Mouse (Mus musculus) midbrain, embryonic 13.5 days (tissue): ENCODE data around the gene Tmc3. TPM values are rescaled to one million over a fixed set of nuclear protein-coding genes. Genes with fewer than 3 reads are reported as not detected.

Experiments
- ATAC-seq: fragments of 200-750 bp; cut with Nextera tagmentation; 2 replicates; pipeline ENCODE4 v1.8.0; 2017; ENCODE audit warnings: mild to moderate bottlenecking, moderate TSS enrichment, moderate library complexity
- H3K27ac ChIP-seq: fragments of 300-500 bp; sonication (generic); 2 replicates; pipeline ENCODE4 v1.5.1; 2015; ENCODE audit warnings: inconsistent platforms, mild to moderate bottlenecking, moderate library complexity
- H3K27me3 ChIP-seq: fragments of 300-500 bp; sonication (generic); 2 replicates; pipeline ENCODE4 v1.6.1; 2015; ENCODE audit warnings: mild to moderate bottlenecking, inconsistent platforms
- H3K36me3 ChIP-seq: fragments of 300-500 bp; sonication (generic); 2 replicates; pipeline ENCODE4 v1.6.1; 2015; ENCODE audit warnings: mild to moderate bottlenecking, inconsistent platforms
- H3K4me1 ChIP-seq: fragments of 300-500 bp; sonication (generic); replicated peaks from 2 replicates; pipeline ENCODE4 v1.6.1; 2015; ENCODE audit warnings: inconsistent platforms
- H3K4me2 ChIP-seq: fragments of 300-500 bp; sonication (generic); replicated peaks from 2 replicates; pipeline ENCODE4 v1.6.1; 2015; ENCODE audit warnings: moderate library complexity, mild to moderate bottlenecking, inconsistent platforms
- H3K4me3 ChIP-seq: fragments of 300-500 bp; sonication (generic); replicated peaks from 2 replicates; pipeline ENCODE4 v1.5.1; 2015; ENCODE audit warnings: mild to moderate bottlenecking, inconsistent platforms
- H3K9ac ChIP-seq: fragments of 300-500 bp; sonication (generic); replicated peaks from 2 replicates; pipeline ENCODE4 v1.6.1; 2015; ENCODE audit warnings: mild to moderate bottlenecking, inconsistent platforms
- H3K9me3 ChIP-seq: fragments of 300-500 bp; sonication (generic); 2 replicates; pipeline ENCODE4 v1.6.1; 2016; ENCODE audit warnings: mild to moderate bottlenecking, inconsistent platforms
- WGBS: fragments of 180-500 bp; shearing (Covaris S2); methylation state at CpG from one replicate; pipeline ENCODE4 v1.1.7; 2015; 5-methylcytosine and 5-hydroxymethylcytosine counted together
- polyA plus RNA-seq: library from polyadenylated mRNA; unstranded; fragments of >200 nt; fragmentation: Nextera tagmentation; extraction: Ambion mirVana; gene quantifications from 2 replicates; pipeline ENCODE4 v1.2.1, GENCODE M21; 2015

Tmc3 gene
- polyA plus RNA-seq, 1 experiment from 2014 or later: 0.40 TPM

DNA sequence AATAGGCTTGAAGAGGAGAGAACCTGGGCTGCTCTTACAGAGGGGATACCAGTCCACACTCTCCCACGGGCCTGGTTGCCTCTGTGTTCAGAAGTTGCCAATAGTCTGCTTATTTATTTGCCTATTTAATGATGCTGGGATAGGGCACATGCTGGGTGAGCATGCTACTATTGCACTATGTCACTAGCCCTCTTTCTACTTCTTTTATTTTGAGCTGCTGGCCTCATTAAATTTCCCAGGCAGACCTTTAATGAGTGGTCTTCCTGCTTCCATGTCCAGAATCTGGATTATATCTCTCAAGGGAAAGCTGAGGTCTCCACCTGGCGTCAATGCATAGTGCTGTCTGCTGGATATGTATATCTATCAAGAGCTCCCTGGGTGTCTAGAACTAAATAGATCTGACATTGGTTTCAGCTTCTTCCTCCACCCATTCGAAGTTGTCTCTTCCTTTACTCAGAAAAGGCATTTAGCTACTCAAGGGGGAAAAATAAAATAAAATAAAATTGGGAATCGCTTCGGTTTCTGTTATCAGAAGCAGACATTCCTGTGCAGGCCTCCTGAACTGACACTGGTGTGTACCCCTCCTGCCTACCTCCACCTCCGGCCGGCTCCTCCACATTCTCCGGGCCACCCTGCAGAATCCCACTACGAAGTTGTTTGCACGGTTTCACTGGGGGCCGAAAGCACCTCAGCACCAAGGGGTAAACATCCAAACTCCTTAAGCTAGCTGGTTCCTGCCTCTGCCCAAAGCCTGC lies 46.5 kb downstream of the Tmc3 start:
- peak overlapping the region; percentile 72 for H3K9ac ChIP-seq
- peak; percentile 35; the same call in 1 of the 2 replicates for ATAC-seq
- peaks cover 30% of the 10 kb centered on the region for H3K4me1 ChIP-seq
- WGBS: 16% methylated on average over 11 of the region's 11 CpGs
- peak overlapping the region; percentile 61; the same call in 1 of the 2 replicates for H3K27ac ChIP-seq
- peak overlapping the region; percentile 76 for H3K4me2 ChIP-seq
- no peaks in the 10 kb centered on the region for H3K9me3 ChIP-seq
- no peaks in the 10 kb centered on the region for H3K27me3 ChIP-seq
- H3K4me3 ChIP-seq: peak overlapping the region; percentile 59
- no peaks in the 10 kb centered on the region for H3K36me3 ChIP-seq

DNA sequence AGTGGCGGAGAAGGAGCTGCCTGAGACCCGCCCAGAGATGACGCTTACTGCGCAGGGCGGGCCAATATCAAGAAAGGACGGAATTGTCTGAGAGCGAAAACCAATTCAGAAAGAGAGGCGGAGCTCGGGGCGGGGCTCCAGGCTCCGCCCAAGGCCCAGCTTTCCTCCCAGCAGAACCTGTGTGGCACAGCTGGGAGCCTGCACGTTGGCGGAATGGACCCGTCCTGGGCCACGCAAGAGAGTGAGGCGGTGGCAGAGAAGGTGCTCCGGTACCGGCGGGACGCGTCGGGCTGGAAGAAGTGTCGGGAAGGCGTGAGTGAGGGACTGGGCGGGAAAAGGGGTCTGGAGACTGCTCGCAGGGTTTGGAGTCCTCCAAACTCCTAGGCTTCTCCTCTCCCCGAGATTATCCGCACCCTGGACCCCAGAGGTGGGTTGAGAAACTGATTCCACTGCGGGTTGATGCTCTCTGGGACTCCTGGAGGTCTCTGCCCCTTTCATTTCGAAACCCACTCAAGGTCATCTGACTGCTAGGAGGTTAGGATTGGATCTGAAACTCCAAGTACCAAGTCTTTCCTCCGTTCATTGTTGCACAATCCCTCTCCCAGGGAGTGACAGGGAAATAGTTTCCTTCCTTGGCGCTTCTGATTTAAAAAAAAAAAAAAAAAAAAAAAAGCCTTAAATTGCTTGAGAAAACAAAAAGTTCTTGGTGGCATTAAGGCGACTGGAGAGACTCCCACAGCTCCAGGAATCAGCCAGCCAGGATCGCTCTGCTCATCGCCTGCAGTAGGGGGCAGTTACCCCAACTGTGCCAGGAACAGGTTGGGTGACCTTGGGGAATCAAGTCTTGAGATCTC lies 47.3 kb downstream of the Tmc3 start, which contains the start of gene Stard5:
Gene Stard5 (plus strand): TSS at position 132 of the 854 bp plus-strand sequence.
- WGBS: under 1% methylated on average over 35 of the region's 35 CpGs

GRCm38 (mm10) chr7:83632682-83633120 lies 48.0 kb downstream of the Tmc3 start:
- WGBS: 57% methylated on average over 6 of the region's 6 CpGs

More for the DNA sequence above, 47.3 kb downstream of the Tmc3 start, which contains the start of gene Stard5:
- Histone ChIP-seq H3K27me3 (no peaks in the 10 kb centered on the region), H3K4me3 (peak within 1 kb of the TSS; percentile 59), H3K9ac (peak within 1 kb of the TSS; percentile 72), H3K9me3 (no peaks in the 10 kb centered on the region), H3K27ac (peak within 1 kb of the TSS; percentile 61; the same call in 1 of the 2 replicates), H3K4me1 (peaks cover 30% of the 10 kb centered on the region), H3K36me3 (0 out of 2 replicates have a peak, but pooled peaks cover 4% of the 10 kb centered on the region), H3K4me2 (peak within 1 kb of the TSS; percentile 76)
- peak; percentile 99 for ATAC-seq

GRCm38 (mm10) chr7:83633856-83634255 lies 49.1 kb downstream of the Tmc3 start:
- Histone ChIP-seq H3K4me3 (no peak overlapping the region), H3K4me2 (no peak overlapping the region), H3K27ac (no peak overlapping the region), H3K9me3 (no peaks in the 10 kb centered on the region), H3K27me3 (no peaks in the 10 kb centered on the region), H3K36me3 (0 out of 2 replicates have a peak, but pooled peaks cover 4% of the 10 kb centered on the region), H3K4me1 (peaks cover 30% of the 10 kb centered on the region), H3K9ac (no peak overlapping the region)
- no peak for ATAC-seq
- WGBS: 89% methylated on average over 6 of the region's 6 CpGs

More at GRCm38 (mm10) chr7:83632682-83633120, 48.0 kb downstream of the Tmc3 start:
- Histone ChIP-seq H3K9me3 (no peaks in the 10 kb centered on the region), H3K4me3 (peak overlapping the region; percentile 59), H3K4me1 (peaks cover 30% of the 10 kb centered on the region), H3K4me2 (peak overlapping the region; percentile 76), H3K36me3 (0 out of 2 replicates have a peak, but pooled peaks cover 4% of the 10 kb centered on the region), H3K27me3 (no peaks in the 10 kb centered on the region), H3K9ac (peak overlapping the region; percentile 72; the same call in 1 of the 2 replicates), H3K27ac (no peak overlapping the region)
- ATAC-seq: no peak

GRCm38 (mm10) chr7:83635726-83636125 lies 51.0 kb downstream of the Tmc3 start:
- Histone ChIP-seq H3K9ac (no peak overlapping the region), H3K36me3 (peaks cover 6% of the 10 kb centered on the region; the same call in 1 of the 2 replicates), H3K27me3 (no peaks in the 10 kb centered on the region), H3K4me1 (peaks cover 29% of the 10 kb centered on the region), H3K4me3 (no peak overlapping the region), H3K9me3 (no peaks in the 10 kb centered on the region), H3K4me2 (no peak overlapping the region), H3K27ac (no peak overlapping the region)
- ATAC-seq: no peak
- WGBS: 81% methylated on average over 2 of the region's 2 CpGs

DNA sequence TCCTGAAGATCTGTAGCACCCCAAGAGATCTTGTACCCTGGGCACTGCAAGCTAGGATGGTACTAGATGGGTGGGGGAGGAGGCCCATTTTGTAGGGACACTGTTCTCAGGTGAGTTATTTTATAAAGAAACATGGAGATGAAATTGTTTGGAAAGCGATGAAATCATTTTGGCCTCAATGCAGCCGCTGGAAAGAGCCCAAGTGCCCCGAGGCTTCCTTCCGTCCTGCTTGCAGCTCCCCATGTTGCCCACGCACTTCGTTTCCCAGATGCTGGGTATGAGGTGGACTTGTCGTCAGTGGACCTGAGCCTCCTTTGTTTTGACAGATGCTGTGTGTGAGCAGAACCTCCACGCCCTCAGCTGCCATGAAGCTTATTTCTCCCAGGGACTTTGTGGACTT lies 51.7 kb downstream of the Tmc3 start:
- H3K27me3 ChIP-seq: no peaks in the 10 kb centered on the region
- peaks cover 26% of the 10 kb centered on the region for H3K4me1 ChIP-seq
- H3K9ac ChIP-seq: no peak overlapping the region
- WGBS: 95% methylated on average over 8 of the region's 8 CpGs
- no peak overlapping the region for H3K4me2 ChIP-seq
- H3K27ac ChIP-seq: no peak overlapping the region
- no peak overlapping the region for H3K4me3 ChIP-seq
- ATAC-seq: no peak
- peaks cover 6% of the 10 kb centered on the region; the same call in 1 of the 2 replicates for H3K36me3 ChIP-seq
- H3K9me3 ChIP-seq: no peaks in the 10 kb centered on the region

GRCm38 (mm10) chr7:83637781-83638583 lies 53.3 kb downstream of the Tmc3 start:
- no peak for ATAC-seq
- Histone ChIP-seq H3K4me3 (no peak overlapping the region), H3K4me1 (peaks cover 15% of the 10 kb centered on the region), H3K27ac (no peak overlapping the region), H3K36me3 (peaks cover 6% of the 10 kb centered on the region; the same call in 1 of the 2 replicates), H3K9me3 (no peaks in the 10 kb centered on the region), H3K9ac (no peak overlapping the region), H3K27me3 (no peaks in the 10 kb centered on the region), H3K4me2 (no peak overlapping the region)
- 94% methylated on average over 8 of the region's 8 CpGs for WGBS

DNA sequence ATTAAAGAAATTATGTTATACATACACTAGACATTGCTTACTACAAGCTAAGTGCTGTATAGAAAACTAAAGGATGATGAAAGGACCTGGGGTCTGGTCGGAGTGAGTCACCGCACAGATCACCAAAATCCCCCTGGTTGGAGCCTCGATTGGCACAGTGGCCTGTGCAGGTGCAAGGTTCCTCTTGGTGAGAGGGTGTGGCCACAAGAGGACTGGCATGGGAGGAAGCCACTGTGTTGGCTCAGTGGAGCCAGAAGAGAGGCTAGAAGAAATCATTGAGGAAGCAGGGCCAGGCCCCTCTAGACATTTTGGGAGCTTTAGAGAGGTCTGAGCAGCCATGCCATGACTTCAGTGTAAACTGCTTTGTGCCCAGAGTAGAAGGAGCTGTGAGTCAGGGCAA lies 54.4 kb downstream of the Tmc3 start:
- WGBS: 88% methylated on average over 3 of the region's 3 CpGs
- Histone ChIP-seq H3K36me3 (peaks cover 6% of the 10 kb centered on the region; the same call in 1 of the 2 replicates), H3K27ac (no peak overlapping the region), H3K4me2 (no peak overlapping the region), H3K4me1 (peaks cover 9% of the 10 kb centered on the region), H3K9me3 (no peaks in the 10 kb centered on the region), H3K9ac (no peak overlapping the region), H3K4me3 (no peak overlapping the region), H3K27me3 (no peaks in the 10 kb centered on the region)
- no peak for ATAC-seq

DNA sequence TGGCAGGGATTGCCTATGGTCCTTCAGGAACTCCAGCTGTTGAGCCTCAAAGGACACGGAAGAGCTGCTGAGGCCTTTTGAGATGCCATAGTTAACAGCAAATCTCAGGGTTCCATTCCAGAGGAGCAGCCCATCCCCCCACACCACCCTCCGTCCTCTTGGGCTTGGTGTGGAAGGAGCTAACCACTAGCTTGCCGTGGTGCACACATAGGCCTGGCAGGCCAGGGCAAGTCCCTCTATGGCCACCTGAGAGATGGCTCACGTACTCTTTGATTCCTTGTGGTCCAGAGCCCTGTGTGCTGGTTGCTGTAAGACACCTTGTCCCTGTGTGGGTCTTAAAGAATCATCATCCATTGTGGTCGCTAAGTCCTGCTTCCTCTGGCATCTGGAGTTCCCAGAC lies 55.9 kb downstream of the Tmc3 start:
- 93% methylated on average over 5 of the region's 5 CpGs for WGBS
- H3K27ac ChIP-seq: no peak overlapping the region
- no peak overlapping the region for H3K4me3 ChIP-seq
- H3K36me3 ChIP-seq: peaks cover 6% of the 10 kb centered on the region; the same call in 1 of the 2 replicates
- H3K27me3 ChIP-seq: no peaks in the 10 kb centered on the region
- no peak overlapping the region for H3K4me2 ChIP-seq
- H3K9me3 ChIP-seq: no peaks in the 10 kb centered on the region
- ATAC-seq: no peak
- peaks cover 9% of the 10 kb centered on the region for H3K4me1 ChIP-seq
- H3K9ac ChIP-seq: no peak overlapping the region

- WGBS: 66% methylated on average over 2 of the region's 2 CpGs
- Histone ChIP-seq H3K9me3 (no peaks in the 10 kb centered on the region), H3K27ac (no peak overlapping the region), H3K4me3 (no peak overlapping the region), H3K9ac (no peak overlapping the region), H3K27me3 (no peaks in the 10 kb centered on the region), H3K4me2 (no peak overlapping the region), H3K4me1 (peaks cover 5% of the 10 kb centered on the region; the same call in 1 of the 2 replicates), H3K36me3 (peaks cover 6% of the 10 kb centered on the region; the same call in 1 of the 2 replicates)
- no peak for ATAC-seq
These were observed 56.4 kb downstream of the Tmc3 start for GRCm38 (mm10) chr7:83641163-83641562.

GRCm38 (mm10) chr7:83643581-83643980 lies 58.9 kb downstream of the Tmc3 start:
- H3K9ac ChIP-seq: no peak overlapping the region
- H3K27me3 ChIP-seq: no peaks in the 10 kb centered on the region
- no peak overlapping the region for H3K4me2 ChIP-seq
- H3K4me3 ChIP-seq: no peak overlapping the region
- 88% methylated on average over 6 of the region's 6 CpGs for WGBS
- H3K36me3 ChIP-seq: peaks cover 2% of the 10 kb centered on the region; the same call in 1 of the 2 replicates
- H3K9me3 ChIP-seq: no peaks in the 10 kb centered on the region
- ATAC-seq: no peak
- peaks cover 5% of the 10 kb centered on the region; the same call in 1 of the 2 replicates for H3K4me1 ChIP-seq
- H3K27ac ChIP-seq: no peak overlapping the region
